Mouse (Mus musculus): ENCODE measurements around the gene Ccdc159. TPM values are rescaled to one million over a fixed set of nuclear protein-coding genes. Genes with fewer than 3 reads are reported as not detected.

Ccdc159 gene
- polyA plus RNA-seq, 1 experiment from 2014 or later: 3.5 TPM

DNA sequence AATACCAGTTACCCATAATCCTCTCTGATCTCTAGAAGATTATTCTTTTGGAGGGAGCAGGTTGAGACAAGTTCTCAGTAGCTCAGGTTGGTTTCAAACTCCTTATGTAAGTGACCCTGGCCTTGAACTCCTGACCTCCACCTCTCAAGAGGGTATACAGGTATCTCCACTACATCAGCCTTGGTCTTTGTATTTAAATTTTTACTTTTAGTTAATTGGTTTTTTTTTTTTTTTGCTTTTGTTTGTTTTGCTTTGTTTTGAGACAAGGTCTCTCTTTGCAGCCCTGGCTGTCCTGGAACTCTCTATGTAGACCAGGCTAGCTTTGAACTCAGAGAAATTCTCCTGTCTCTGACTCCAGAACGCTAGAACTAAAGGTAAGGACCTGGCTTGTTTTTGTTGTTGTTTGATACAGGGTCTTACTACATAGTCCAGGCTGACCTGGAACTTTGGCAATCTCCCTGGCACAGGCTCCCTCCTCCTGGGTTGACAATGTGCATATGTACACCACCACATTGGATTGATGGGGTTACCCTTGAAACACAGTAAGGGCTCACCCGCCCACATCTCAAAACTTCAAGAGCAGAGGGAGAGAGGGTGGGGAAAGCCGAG lies 3.7 kb upstream of the Ccdc159 start:
- Histone ChIP-seq H3K27ac (no peak overlapping the region), H3K27me3 (ENCODE audit: poor library complexity, severe bottlenecking) (no peaks in the 10 kb centered on the region), H3K9me3 (no peaks in the 10 kb centered on the region), H3K4me3 (no peak overlapping the region), H3K4me1 (peaks cover 19% of the 10 kb centered on the region), H3K36me3 (replicated peaks) (peaks cover 23% of the 10 kb centered on the region)
- WGBS: 87% methylated on average over 3 of the region's 3 CpGs
- no peak for DNase-seq (ENCODE audit: extremely low spot score, low spot score)

DNA sequence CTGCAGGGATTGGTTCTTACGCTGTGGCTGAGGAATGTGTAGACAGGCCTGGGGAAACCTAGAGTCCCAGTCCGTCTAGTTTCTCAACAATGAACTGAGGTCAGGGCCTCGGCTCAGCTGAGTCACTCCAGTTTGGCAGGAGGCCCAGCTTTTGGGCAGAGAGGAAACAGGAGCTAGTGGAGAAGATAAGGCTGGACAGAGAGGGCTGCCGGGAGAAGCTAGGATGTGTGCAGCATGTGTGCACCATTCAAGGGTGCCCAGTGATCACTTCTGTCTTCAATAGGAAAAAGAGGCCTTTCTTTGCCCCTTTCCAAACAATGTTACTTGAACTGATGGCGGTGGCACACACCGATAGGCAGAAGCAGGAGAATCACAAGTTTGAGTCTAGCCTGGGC lies 3.2 kb upstream of the Ccdc159 start:
- peaks cover 19% of the 10 kb centered on the region for H3K4me1 ChIP-seq
- peaks cover 23% of the 10 kb centered on the region for H3K36me3 ChIP-seq (replicated peaks)
- H3K9me3 ChIP-seq: no peaks in the 10 kb centered on the region
- 89% methylated on average over 6 of the region's 6 CpGs for WGBS
- H3K27ac ChIP-seq: no peak overlapping the region
- DNase-seq (ENCODE audit: extremely low spot score, low spot score): no peak
- no peak overlapping the region for H3K4me3 ChIP-seq
- H3K27me3 ChIP-seq (ENCODE audit: poor library complexity, severe bottlenecking): no peaks in the 10 kb centered on the region

DNA sequence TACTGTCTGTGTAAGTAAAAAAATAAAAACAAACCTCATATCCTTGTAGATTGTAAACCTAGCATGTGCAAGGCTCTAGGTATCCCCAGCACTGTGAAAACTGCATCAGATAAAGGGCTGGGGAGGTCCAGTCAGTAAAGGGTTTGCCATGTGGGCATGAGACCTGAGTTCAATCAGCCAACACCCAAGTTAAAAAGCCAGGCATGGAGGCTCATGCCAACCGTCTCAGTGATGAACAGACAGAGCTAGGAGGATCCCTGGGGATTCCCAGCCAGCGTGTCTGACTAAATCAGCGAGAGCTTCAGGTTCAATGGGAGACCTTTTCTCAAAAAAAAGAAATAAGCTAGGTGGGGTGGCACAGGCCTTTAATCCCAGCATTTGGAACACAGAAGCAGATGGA lies 2.2 kb upstream of the Ccdc159 start:
- Histone ChIP-seq H3K27ac (no peak overlapping the region), H3K4me1 (peaks cover 19% of the 10 kb centered on the region), H3K9me3 (no peaks in the 10 kb centered on the region), H3K36me3 (replicated peaks) (peaks cover 23% of the 10 kb centered on the region), H3K4me3 (no peak overlapping the region), H3K27me3 (ENCODE audit: poor library complexity, severe bottlenecking) (no peaks in the 10 kb centered on the region)
- 99% methylated on average over 3 of the region's 3 CpGs for WGBS
- DNase-seq (ENCODE audit: extremely low spot score, low spot score): no peak

DNA sequence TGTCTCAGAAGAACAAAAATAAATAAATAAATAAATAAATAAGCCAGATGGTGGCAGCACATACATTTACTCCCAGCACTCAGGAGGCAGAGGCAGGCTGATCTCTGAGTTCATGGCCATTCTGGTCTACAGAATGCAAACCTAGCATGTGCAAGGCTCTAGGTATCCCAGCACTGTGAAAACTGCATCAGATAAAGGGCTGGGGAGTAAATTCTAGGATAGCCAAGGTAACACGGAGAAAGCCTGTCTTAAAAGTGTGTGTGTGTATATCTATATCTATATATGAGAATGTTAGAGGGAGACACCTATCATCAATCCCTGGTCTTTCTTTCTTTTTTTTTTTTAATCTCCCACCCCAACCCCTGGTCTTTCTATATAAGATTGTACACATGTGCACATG lies 1.8 kb upstream of the Ccdc159 start:
- Histone ChIP-seq H3K4me1 (peaks cover 19% of the 10 kb centered on the region), H3K4me3 (no peak overlapping the region), H3K27ac (no peak overlapping the region), H3K9me3 (no peaks in the 10 kb centered on the region), H3K27me3 (ENCODE audit: poor library complexity, severe bottlenecking) (no peaks in the 10 kb centered on the region), H3K36me3 (replicated peaks) (peaks cover 23% of the 10 kb centered on the region)
- DNase-seq (ENCODE audit: extremely low spot score, low spot score): no peak
- 100% methylated on average over 1 of the region's 1 CpGs for WGBS

DNA sequence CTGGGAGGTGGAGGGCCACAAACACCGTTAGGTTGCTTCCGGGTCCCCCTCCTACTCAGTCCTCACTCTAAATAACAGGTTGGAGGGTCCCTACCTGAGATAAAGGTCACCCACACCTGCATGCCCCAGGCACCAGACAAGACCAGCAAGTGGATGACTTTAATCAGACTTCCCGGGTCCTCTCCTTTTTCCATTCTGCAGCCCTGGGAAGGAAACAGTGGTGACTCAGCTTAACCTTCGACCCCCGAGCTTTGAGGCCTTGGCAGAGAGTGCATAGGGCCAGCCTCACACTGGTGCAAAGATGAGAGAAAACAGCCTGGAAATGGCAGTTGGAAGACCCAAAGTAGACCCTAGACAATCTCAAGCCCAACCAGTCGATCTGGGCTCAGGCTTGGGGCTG lies 1.1 kb upstream of the Ccdc159 start:
- Histone ChIP-seq H3K27me3 (ENCODE audit: poor library complexity, severe bottlenecking) (no peaks in the 10 kb centered on the region), H3K36me3 (replicated peaks) (peaks cover 21% of the 10 kb centered on the region), H3K9me3 (no peaks in the 10 kb centered on the region), H3K4me3 (peak overlapping the region; percentile 52), H3K4me1 (peaks cover 19% of the 10 kb centered on the region), H3K27ac (no peak overlapping the region)
- DNase-seq (ENCODE audit: extremely low spot score, low spot score): no peak
- WGBS: 77% methylated on average over 6 of the region's 6 CpGs

DNA sequence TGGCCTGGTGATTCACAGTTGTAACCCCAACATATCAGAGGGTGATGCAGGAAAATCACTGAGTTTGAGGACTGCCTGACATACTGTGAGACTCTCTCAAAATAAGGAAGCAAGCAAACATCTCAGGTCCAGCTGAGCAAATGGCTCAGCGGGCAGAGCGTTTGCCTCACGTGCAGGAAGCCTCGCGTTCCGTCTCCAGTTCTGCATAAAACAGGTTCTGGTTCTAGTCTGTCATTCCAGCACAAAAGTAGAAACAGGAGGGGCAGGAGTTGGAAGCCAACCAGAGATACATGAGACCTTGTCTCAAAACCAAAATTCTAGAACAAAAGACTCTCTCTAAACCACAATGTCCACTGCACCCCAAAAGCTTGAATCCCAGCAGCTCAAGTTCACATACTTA lies 487 bp upstream of the Ccdc159 start:
- Histone ChIP-seq H3K4me3 (peak overlapping the region; percentile 52), H3K27ac (peak overlapping the region; percentile 73), H3K36me3 (replicated peaks) (peaks cover 18% of the 10 kb centered on the region), H3K9me3 (no peaks in the 10 kb centered on the region), H3K27me3 (ENCODE audit: poor library complexity, severe bottlenecking) (no peaks in the 10 kb centered on the region), H3K4me1 (peaks cover 19% of the 10 kb centered on the region)
- peak; percentile 37 for DNase-seq (ENCODE audit: extremely low spot score, low spot score)
- 4% methylated on average over 6 of the region's 6 CpGs for WGBS

DNA sequence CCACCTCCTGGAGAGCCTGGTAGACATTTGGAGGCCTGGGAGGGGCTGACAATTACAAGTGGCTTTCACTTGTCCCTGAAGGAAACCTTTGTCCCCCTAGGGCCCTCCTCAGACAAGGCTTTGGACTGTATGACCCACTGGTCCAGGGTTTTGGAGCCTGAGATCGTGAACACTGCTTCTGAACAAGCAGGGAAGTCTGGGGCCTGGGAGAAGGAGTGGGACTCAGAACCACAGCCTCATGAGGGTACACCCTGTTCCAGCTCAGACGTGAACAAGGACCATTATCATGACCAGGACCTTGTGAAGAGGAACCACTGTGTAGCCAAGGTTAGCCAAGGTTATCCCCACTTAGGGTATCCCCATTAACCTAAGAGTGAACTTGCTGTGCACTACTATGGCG lies 1.9 kb downstream of the Ccdc159 start:
- Histone ChIP-seq H3K27ac (no peak overlapping the region), H3K4me3 (no peak overlapping the region), H3K4me1 (peaks cover 19% of the 10 kb centered on the region), H3K9me3 (no peaks in the 10 kb centered on the region), H3K36me3 (replicated peaks) (peaks cover 11% of the 10 kb centered on the region), H3K27me3 (ENCODE audit: poor library complexity, severe bottlenecking) (peaks cover 20% of the 10 kb centered on the region)
- no peak for DNase-seq (ENCODE audit: extremely low spot score, low spot score)
- 82% methylated on average over 3 of the region's 3 CpGs for WGBS

DNA sequence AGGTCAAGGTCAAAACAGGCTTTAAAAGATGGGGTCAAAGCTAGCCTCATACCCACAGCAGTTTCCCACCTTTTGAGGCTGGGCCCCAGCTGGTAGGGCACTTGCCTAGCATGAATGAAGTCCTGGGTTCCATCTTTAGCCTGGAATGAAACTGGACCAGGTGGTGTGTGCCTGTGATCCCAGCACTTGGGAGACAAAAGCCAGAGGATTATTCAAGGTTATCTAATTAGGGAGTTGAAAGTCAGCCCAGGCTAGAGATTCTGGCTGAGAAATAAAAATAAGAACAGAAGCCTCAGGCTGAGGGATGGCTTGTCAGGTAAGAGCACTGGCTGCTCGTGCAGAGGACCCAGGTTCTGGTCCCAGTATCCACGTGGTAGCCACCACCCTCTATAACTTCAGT lies 4.7 kb downstream of the Ccdc159 start:
- no peak overlapping the region for H3K4me3 ChIP-seq
- no peaks in the 10 kb centered on the region for H3K9me3 ChIP-seq
- H3K36me3 ChIP-seq (replicated peaks): no peaks in the 10 kb centered on the region
- peaks cover 34% of the 10 kb centered on the region for H3K27me3 ChIP-seq (ENCODE audit: poor library complexity, severe bottlenecking)
- DNase-seq (ENCODE audit: extremely low spot score, low spot score): no peak
- H3K27ac ChIP-seq: no peak overlapping the region
- WGBS: 75% methylated on average over 2 of the region's 2 CpGs
- peaks cover 18% of the 10 kb centered on the region for H3K4me1 ChIP-seq

DNA sequence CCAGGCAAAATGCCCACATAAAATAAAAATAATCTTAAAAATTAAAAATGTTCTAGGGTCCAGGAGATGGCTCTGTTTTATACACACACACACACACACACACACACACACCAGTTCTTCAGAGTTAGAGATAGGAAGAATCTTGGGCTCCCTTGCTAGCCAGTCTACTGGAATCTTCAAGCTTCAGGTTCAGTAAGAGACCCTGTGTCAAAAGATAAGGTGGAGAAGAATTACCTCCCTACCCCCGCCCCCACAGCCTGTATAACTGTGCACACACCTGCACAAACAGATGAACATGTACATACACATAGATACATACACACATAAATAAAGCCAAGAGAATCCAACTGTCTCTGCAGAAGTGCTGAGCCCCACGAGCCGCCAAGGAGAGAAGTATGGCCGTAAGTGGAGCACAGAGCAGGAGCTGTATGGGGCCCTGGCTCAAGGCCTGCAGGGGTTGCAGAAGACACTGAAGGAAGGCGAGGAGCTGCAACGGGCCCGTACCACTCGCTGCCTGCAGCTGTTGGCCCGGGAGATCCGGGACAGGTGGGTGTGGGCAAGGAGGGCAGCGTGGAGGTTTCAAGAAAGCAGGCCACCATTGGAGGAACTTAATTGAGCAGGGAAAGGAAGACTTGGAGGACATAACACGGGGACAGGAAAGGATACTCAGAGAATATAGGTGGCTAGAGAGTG lies 5.3 kb downstream of the Ccdc159 start:
- no peak overlapping the region for H3K4me3 ChIP-seq
- DNase-seq (ENCODE audit: extremely low spot score, low spot score): no peak
- H3K9me3 ChIP-seq: no peaks in the 10 kb centered on the region
- H3K4me1 ChIP-seq: peaks cover 20% of the 10 kb centered on the region
- 66% methylated on average over 12 of the region's 12 CpGs for WGBS
- H3K36me3 ChIP-seq (replicated peaks): no peaks in the 10 kb centered on the region
- peaks cover 34% of the 10 kb centered on the region for H3K27me3 ChIP-seq (ENCODE audit: poor library complexity, severe bottlenecking)
- H3K27ac ChIP-seq: no peak overlapping the region

DNA sequence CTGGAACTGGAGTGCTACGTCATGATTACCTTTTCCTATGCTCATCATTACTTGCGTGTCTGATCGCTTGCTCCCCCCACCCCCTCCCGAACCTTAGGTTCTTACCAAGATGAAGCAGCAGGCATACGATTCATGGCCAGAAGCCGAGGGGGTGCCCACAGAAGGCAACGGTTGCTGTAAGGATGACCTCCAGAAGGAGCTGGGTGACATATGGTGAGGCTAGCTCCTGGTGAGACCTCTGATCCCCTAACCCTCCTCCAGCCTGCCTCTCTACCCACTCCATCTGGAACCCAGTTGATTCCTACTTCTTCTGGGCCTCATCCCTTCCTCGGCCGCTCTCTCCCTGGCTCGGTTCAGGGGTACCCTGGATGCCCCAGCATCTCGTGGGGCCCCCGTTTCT lies 6.8 kb downstream of the Ccdc159 start:
- WGBS: 91% methylated on average over 12 of the region's 12 CpGs
- no peaks in the 10 kb centered on the region for H3K9me3 ChIP-seq
- H3K27ac ChIP-seq: no peak overlapping the region
- no peak for DNase-seq (ENCODE audit: extremely low spot score, low spot score)
- peaks cover 42% of the 10 kb centered on the region for H3K27me3 ChIP-seq (ENCODE audit: poor library complexity, severe bottlenecking)
- H3K4me1 ChIP-seq: peaks cover 22% of the 10 kb centered on the region
- H3K36me3 ChIP-seq (replicated peaks): no peaks in the 10 kb centered on the region
- no peak overlapping the region for H3K4me3 ChIP-seq

DNA sequence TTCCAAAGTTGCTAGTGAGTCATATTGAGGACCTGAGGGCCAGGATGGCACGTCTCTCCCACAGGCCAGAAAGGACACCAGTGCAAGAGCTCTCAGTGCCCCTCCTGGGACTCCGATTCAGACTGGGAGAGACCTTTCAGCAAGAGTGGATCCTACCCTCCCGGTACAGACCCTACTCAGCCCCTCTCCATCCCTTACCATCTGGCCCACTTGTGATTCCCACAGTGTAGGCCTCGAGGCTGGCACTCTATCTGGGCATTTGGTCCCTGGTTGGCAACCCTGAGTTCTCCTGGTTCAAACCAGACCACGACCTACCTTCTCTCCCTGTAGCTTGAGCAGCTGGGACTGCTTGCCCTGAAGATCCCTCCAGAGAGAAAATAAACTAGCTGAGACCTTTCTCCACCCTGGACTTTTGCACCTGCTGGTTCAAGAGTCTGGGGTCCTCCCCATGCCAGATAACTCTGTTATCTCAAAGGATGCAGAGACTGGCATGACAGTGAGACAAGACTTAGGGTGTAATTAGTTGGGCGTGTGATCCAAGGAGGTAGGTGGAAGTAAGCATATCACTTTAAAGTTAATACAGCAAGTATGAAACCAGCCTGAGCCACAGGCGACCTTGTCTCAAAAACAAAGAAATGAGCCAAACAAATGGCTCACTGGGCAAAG lies 8.3 kb downstream of the Ccdc159 start:
- 90% methylated on average over 7 of the region's 7 CpGs for WGBS
- Histone ChIP-seq H3K9me3 (no peaks in the 10 kb centered on the region), H3K27me3 (ENCODE audit: poor library complexity, severe bottlenecking) (peaks cover 42% of the 10 kb centered on the region), H3K4me1 (peaks cover 22% of the 10 kb centered on the region), H3K4me3 (no peak overlapping the region), H3K36me3 (replicated peaks) (peaks cover 2% of the 10 kb centered on the region; the same call in 1 of the 2 replicates), H3K27ac (no peak overlapping the region)
- no peak for DNase-seq (ENCODE audit: extremely low spot score, low spot score)

DNA sequence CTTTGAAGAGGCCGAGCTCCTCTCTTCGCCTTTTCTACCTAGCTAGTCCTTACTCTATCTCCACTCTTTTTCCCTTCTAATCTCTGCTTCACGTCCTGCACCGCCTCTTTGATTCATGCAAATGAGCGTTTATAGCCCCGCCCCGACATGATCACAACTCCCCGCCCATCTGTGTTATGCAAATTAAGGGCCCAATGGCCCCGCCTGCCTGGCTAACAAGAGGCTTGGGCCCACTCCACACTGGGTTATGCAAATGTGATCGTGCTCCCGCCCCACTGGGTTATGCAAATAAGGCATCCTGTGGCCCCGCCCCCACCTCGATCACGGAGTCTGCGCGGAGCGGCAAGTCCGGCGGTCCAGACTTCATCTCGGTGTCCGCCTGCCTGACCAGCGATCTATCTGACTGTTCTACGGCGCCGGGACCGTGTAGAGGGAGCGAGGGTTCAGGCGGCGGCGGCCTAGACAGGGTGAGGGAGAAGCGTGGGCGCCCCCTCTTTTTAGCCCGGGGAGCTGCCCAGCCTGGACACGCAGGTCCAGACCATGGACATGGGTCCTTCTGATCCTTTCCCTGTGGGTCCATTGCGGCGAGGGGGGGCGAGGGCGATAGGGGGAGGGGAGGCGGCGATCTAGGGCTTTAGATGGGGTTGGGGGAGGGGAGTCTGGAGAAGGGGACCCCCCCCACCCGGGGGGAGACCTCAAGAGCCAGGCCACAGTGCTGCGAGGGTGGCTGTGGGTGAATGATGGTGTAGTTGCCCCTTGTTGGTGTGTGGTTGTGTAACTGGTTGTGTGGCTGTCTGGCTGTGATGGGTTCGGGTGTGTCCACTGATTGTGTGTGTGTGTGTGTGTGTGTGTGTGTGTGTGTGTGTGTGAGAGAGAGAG lies 9.7 kb downstream of the Ccdc159 start, which contains the start of gene Plppr2:
Plppr2 (plus strand) TSS at position 342 of the 879 bp plus-strand sequence.
- DNase-seq (ENCODE audit: extremely low spot score, low spot score): peak; percentile 99
- Histone ChIP-seq H3K27me3 (ENCODE audit: poor library complexity, severe bottlenecking) (peaks cover 42% of the 10 kb centered on the region), H3K36me3 (replicated peaks) (peaks cover 9% of the 10 kb centered on the region), H3K27ac (peak within 1 kb of the TSS; percentile 86), H3K4me3 (peak within 1 kb of the TSS; percentile 73), H3K4me1 (peaks cover 22% of the 10 kb centered on the region), H3K9me3 (no peaks in the 10 kb centered on the region)
- 3% methylated on average over 43 of the region's 43 CpGs for WGBS

Data from forebrain, embryonic 10.5 days (tissue).